Mouse (Mus musculus) liver, embryonic 14.5 days (tissue): Measurements from ENCODE around the gene Myh8. TPM values are rescaled to one million over a fixed set of nuclear protein-coding genes. Genes with fewer than 3 reads are reported as not detected.

Experiments
- ATAC-seq: fragments of 200-750 bp; cut with Nextera tagmentation; 2 replicates; pipeline ENCODE4 v1.8.0; 2017; ENCODE audit warnings: moderate number of reproducible peaks, mild to moderate bottlenecking, moderate library complexity; ENCODE audit not compliant: insufficient read depth
- DNase-seq, 3 experiments: peaks; one replicate each; pipeline ENCODE4 v3.0.0-alpha.2; 2012 to 2013; ENCODE audit warnings: low read depth in 3 of 3, low spot score in 3 of 3
- H3K27ac ChIP-seq: fragments of 300-500 bp; sonication (generic); 2 replicates; pipeline ENCODE4 v1.5.1; 2014; ENCODE audit warnings: moderate library complexity, mild to moderate bottlenecking, control low read depth, inconsistent platforms
- H3K27me3 ChIP-seq: fragments of 300-500 bp; sonication (generic); 2 replicates; pipeline ENCODE4 v1.6.1; 2014; ENCODE audit warnings: mild to moderate bottlenecking, low read length, moderate library complexity; ENCODE audit not compliant: control insufficient read depth, insufficient read depth
- H3K36me3 ChIP-seq: fragments of 300-500 bp; sonication (generic); replicated peaks from 2 replicates; pipeline ENCODE4 v1.6.1; 2014; ENCODE audit warnings: low read depth; ENCODE audit not compliant: control insufficient read depth, insufficient read depth
- H3K4me1 ChIP-seq, 2 experiments: fragments of 200-500 bp in 1 of 2; fragments of 300-500 bp in 1 of 2; sonication (generic) in 1 of 2; replicated peaks; 2 replicates each; pipeline ENCODE4 v1.6.1; 2012 to 2014; ENCODE audit warnings: antibody characterized with exemption in 1 of 2, inconsistent platforms in 1 of 2, low read length in 1 of 2; ENCODE audit not compliant: control insufficient read depth in 2 of 2, insufficient read depth in 2 of 2
- H3K4me2 ChIP-seq: fragments of 300-500 bp; sonication (generic); 2 replicates; pipeline ENCODE4 v1.6.1; 2014; ENCODE audit warnings: low read depth, mild to moderate bottlenecking, control low read depth, moderate library complexity
- H3K4me3 ChIP-seq, 2 experiments: fragments of 200-500 bp in 1 of 2; fragments of 300-500 bp in 1 of 2; sonication (generic) in 1 of 2; 2 replicates each; pipeline ENCODE4 v1.5.1; 2012 to 2014; ENCODE audit warnings: low read depth in 2 of 2, low read length in 2 of 2, mild to moderate bottlenecking in 2 of 2, control low read depth in 1 of 2, inconsistent platforms in 1 of 2, moderate library complexity in 1 of 2; ENCODE audit not compliant: insufficient read depth in 1 of 2
- H3K9ac ChIP-seq: fragments of 300-500 bp; sonication (generic); replicated peaks from 2 replicates; pipeline ENCODE4 v1.6.1; 2014; ENCODE audit warnings: mild to moderate bottlenecking, control low read depth, moderate library complexity
- H3K9me3 ChIP-seq: fragments of 300-500 bp; sonication (generic); 2 replicates; pipeline ENCODE4 v1.6.1; 2016; ENCODE audit warnings: low read length, mixed read lengths; ENCODE audit not compliant: control insufficient read depth
- CTCF ChIP-seq: IDR thresholded peaks from 2 replicates; pipeline ENCODE4 v1.5.1; 2016; ENCODE audit warnings: antibody characterized with exemption, low read depth, control low read depth
- EP300 ChIP-seq: IDR thresholded peaks from 2 replicates; pipeline ENCODE4 v1.6.1; 2016; ENCODE audit warnings: antibody characterized with exemption, low read depth
- WGBS: fragments of 180-500 bp; shearing (Covaris S2); extraction: QIAGEN DNeasy Blood & Tissue Kit; methylation state at CpG from one replicate; pipeline ENCODE4 v1.1.7; 2014; ENCODE audit not compliant: insufficient replicate concordance; 5-methylcytosine and 5-hydroxymethylcytosine counted together
- polyA plus RNA-seq, 2 experiments: library from polyadenylated mRNA; depleted of rRNA in 1 of 2; stranded (reverse) in 1 of 2; unstranded in 1 of 2; fragments of >200 nt; fragmentation: Nextera tagmentation in 1 of 2; extraction: Ambion mirVana in 1 of 2; gene quantifications; 2 replicates each; pipeline versions ENCODE4 v1.2.1 to v1.2.3; 2012 to 2014

Gene Myh8
- polyA plus RNA-seq, 2 experiments: 0.02 to 0.03 TPM

DNA sequence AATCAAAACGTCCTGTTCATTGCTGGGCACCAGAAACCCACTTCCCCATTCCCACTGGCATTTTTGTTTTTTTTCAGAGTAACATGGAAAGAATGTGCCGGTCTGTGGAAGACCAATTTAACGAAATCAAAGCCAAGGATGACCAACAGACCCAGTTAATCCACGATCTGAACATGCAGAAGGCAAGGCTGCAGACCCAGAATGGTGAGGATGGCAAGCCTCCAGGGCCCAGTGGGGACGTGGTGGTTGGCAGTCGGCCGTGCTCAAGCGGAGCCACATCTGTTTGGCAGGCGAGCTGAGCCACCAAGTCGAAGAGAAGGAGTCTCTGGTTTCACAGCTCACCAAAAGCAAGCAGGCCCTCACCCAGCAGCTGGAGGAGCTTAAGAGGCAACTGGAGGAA lies 81.1 kb downstream of the Myh8 start:
- Histone ChIP-seq H3K27ac (no peak overlapping the region), H3K4me2 (no peak overlapping the region), H3K9ac (no peak overlapping the region), H3K4me3 (no peak overlapping the region), H3K27me3 (no peaks in the 10 kb centered on the region), H3K4me1 (no peaks in the 10 kb centered on the region), H3K36me3 (no peaks in the 10 kb centered on the region), H3K9me3 (no peaks in the 10 kb centered on the region)
- no peak for DNase-seq
- 38% methylated on average over 10 of the region's 10 CpGs for WGBS
- TF ChIP-seq CTCF: no peak
- TF ChIP-seq EP300: no peak
- ATAC-seq: no peak

Other genes with a start within 250 kb of the Myh8 start
- gene Adprm, start 224.5 kb upstream of the Myh8 start, polyA plus RNA-seq (2012; rRNA removed): 5.9 and 7.9 TPM in 2 replicates
- 9.6 and 9.7 TPM in 2 replicates for gene Adprm, start 224.5 kb upstream of the Myh8 start, polyA plus RNA-seq (2014; fragmentation: Nextera tagmentation; extraction: Ambion mirVana)
- 2.2 and 2.9 TPM in 2 replicates for gene Sco1, start 224.5 kb upstream of the Myh8 start, polyA plus RNA-seq (2012; rRNA removed)
- 4.8 and 4.9 TPM in 2 replicates for gene Sco1, start 224.5 kb upstream of the Myh8 start, polyA plus RNA-seq (2014; fragmentation: Nextera tagmentation; extraction: Ambion mirVana)
- gene Myh3, start 198.8 kb upstream of the Myh8 start, polyA plus RNA-seq (2012; rRNA removed): 0.03 and 0.06 TPM in 2 replicates
- 0.06 TPM in 1 of 2 replicates, not detected in the other for gene Myh3, start 198.8 kb upstream of the Myh8 start, polyA plus RNA-seq (2014; fragmentation: Nextera tagmentation; extraction: Ambion mirVana)
- not detected in 2 replicates for gene Myh2, start 106.1 kb upstream of the Myh8 start, polyA plus RNA-seq (2012; rRNA removed)
- not detected in 2 replicates for gene Myh2, start 106.1 kb upstream of the Myh8 start, polyA plus RNA-seq (2014; fragmentation: Nextera tagmentation; extraction: Ambion mirVana)
- gene Myh1, start 77.1 kb upstream of the Myh8 start, polyA plus RNA-seq (2012; rRNA removed): 0.01 TPM in 1 of 2 replicates, not detected in the other
- not detected in 2 replicates for gene Myh1, start 77.1 kb upstream of the Myh8 start, polyA plus RNA-seq (2014; fragmentation: Nextera tagmentation; extraction: Ambion mirVana)
- gene Myh4, start 39.1 kb upstream of the Myh8 start, polyA plus RNA-seq (2012; rRNA removed): not detected in 2 replicates
- not detected in 2 replicates for gene Myh4, start 39.1 kb upstream of the Myh8 start, polyA plus RNA-seq (2014; fragmentation: Nextera tagmentation; extraction: Ambion mirVana)
- gene Myh13, start 44.5 kb downstream of the Myh8 start, polyA plus RNA-seq (2012; rRNA removed): not detected in 2 replicates
- not detected in 2 replicates for gene Myh13, start 44.5 kb downstream of the Myh8 start, polyA plus RNA-seq (2014; fragmentation: Nextera tagmentation; extraction: Ambion mirVana)
- gene Gas7, start 178.3 kb downstream of the Myh8 start, polyA plus RNA-seq (2012; rRNA removed): 0.48 and 0.49 TPM in 2 replicates
- 0.77 and 1.1 TPM in 2 replicates for gene Gas7, start 178.3 kb downstream of the Myh8 start, polyA plus RNA-seq (2014; fragmentation: Nextera tagmentation; extraction: Ambion mirVana)